Mouse (Mus musculus) liver, embryonic 11.5 days (tissue): ENCODE data around the gene Thsd4. TPM values are rescaled to one million over a fixed set of nuclear protein-coding genes. Genes with fewer than 3 reads are reported as not detected.

Experiments
- ATAC-seq: fragments of 200-750 bp; cut with Nextera tagmentation; replicated peaks from 2 replicates; pipeline ENCODE4 v1.8.0; 2017; ENCODE audit warnings: moderate number of reproducible peaks, mild to moderate bottlenecking, moderate TSS enrichment, moderate library complexity; ENCODE audit not compliant: low FRiP score
- DNase-seq: peaks from one replicate; pipeline ENCODE4 v3.0.0-alpha.2; 2017; ENCODE audit warnings: low spot score
- H3K27ac ChIP-seq: fragments of 300-500 bp; sonication (generic); 2 replicates; pipeline ENCODE4 v1.5.1; 2014; ENCODE audit warnings: mild to moderate bottlenecking, low read depth, low read length, control low read depth
- H3K27me3 ChIP-seq: fragments of 300-500 bp; sonication (generic); replicated peaks from 2 replicates; pipeline ENCODE4 v1.6.1; 2014; ENCODE audit warnings: low read length, mixed read lengths; ENCODE audit not compliant: control insufficient read depth, insufficient read depth
- H3K36me3 ChIP-seq: fragments of 300-500 bp; sonication (generic); 2 replicates; pipeline ENCODE4 v1.6.1; 2014; ENCODE audit warnings: mild to moderate bottlenecking, low read length, moderate library complexity, mixed read lengths; ENCODE audit not compliant: control insufficient read depth, insufficient read depth
- H3K4me1 ChIP-seq: fragments of 300-500 bp; sonication (generic); replicated peaks from 2 replicates; pipeline ENCODE4 v1.6.1; 2014; ENCODE audit warnings: low read length, mixed read lengths; ENCODE audit not compliant: control insufficient read depth, insufficient read depth
- H3K4me2 ChIP-seq: fragments of 300-500 bp; sonication (generic); 2 replicates; pipeline ENCODE4 v1.6.1; 2014; ENCODE audit warnings: mild to moderate bottlenecking, control low read depth, moderate library complexity
- H3K4me3 ChIP-seq: fragments of 300-500 bp; sonication (generic); 2 replicates; pipeline ENCODE4 v1.5.1; 2014; ENCODE audit warnings: low read depth, low read length, control low read depth
- H3K9ac ChIP-seq: fragments of 300-500 bp; sonication (generic); 2 replicates; pipeline ENCODE4 v1.6.1; 2014; ENCODE audit warnings: low read depth, low read length, control low read depth
- H3K9me3 ChIP-seq: fragments of 300-500 bp; sonication (generic); 2 replicates; pipeline ENCODE4 v1.6.1; 2016; ENCODE audit warnings: low read length, inconsistent platforms, mixed read lengths; ENCODE audit not compliant: control insufficient read depth
- WGBS: fragments of 180-500 bp; shearing (Covaris S2); extraction: QIAGEN DNeasy Blood & Tissue Kit; methylation state at CpG from one replicate; pipeline ENCODE4 v1.1.7; 2014; 5-methylcytosine and 5-hydroxymethylcytosine counted together
- polyA plus RNA-seq: library from polyadenylated mRNA; unstranded; fragments of >200 nt; fragmentation: Nextera tagmentation; extraction: Ambion mirVana; gene quantifications from 2 replicates; pipeline ENCODE4 v1.2.1, GENCODE M21; 2014

Thsd4 gene
- polyA plus RNA-seq, 1 experiment from 2014 or later, result 6.8 TPM

GRCm38 (mm10) chr9:60115711-60116247, 406.1 kb downstream of the Thsd4 start:
- Histone ChIP-seq H3K9ac (no peak overlapping the region), H3K4me1 (no peaks in the 10 kb centered on the region), H3K4me3 (no peak overlapping the region), H3K27ac (no peak overlapping the region), H3K9me3 (no peaks in the 10 kb centered on the region), H3K27me3 (no peaks in the 10 kb centered on the region), H3K36me3 (no peaks in the 10 kb centered on the region), H3K4me2 (no peak overlapping the region)
- ATAC-seq, result no peak
- 71% methylated on average over 6 of the region's 6 CpGs for WGBS
- no peak for DNase-seq

- H3K4me1 ChIP-seq, result no peaks in the 10 kb centered on the region
- H3K9ac ChIP-seq, result no peak overlapping the region
- H3K36me3 ChIP-seq, result no peaks in the 10 kb centered on the region
- WGBS, result 86% methylated on average over 9 of the region's 9 CpGs
- H3K4me2 ChIP-seq, result no peak overlapping the region
- no peak overlapping the region for H3K4me3 ChIP-seq
- no peak for ATAC-seq
- H3K9me3 ChIP-seq, result no peaks in the 10 kb centered on the region
- no peaks in the 10 kb centered on the region for H3K27me3 ChIP-seq
- DNase-seq, result no peak
- H3K27ac ChIP-seq, result no peak overlapping the region
Measured at GRCm38 (mm10) chr9:60115306-60115705, 406.5 kb downstream of the Thsd4 start.

GRCm38 (mm10) chr9:60110200-60110599, 411.6 kb downstream of the Thsd4 start:
- ATAC-seq, result no peak
- H3K27ac ChIP-seq, result no peak overlapping the region
- H3K27me3 ChIP-seq, result no peaks in the 10 kb centered on the region
- 76% methylated on average over 5 of the region's 5 CpGs for WGBS
- no peaks in the 10 kb centered on the region for H3K9me3 ChIP-seq
- H3K36me3 ChIP-seq, result no peaks in the 10 kb centered on the region
- H3K4me3 ChIP-seq, result no peak overlapping the region
- H3K4me2 ChIP-seq, result no peak overlapping the region
- DNase-seq, result no peak
- H3K4me1 ChIP-seq, result no peaks in the 10 kb centered on the region
- no peak overlapping the region for H3K9ac ChIP-seq

GRCm38 (mm10) chr9:60106683-60107082, 415.2 kb downstream of the Thsd4 start:
- Histone ChIP-seq H3K9me3 (no peaks in the 10 kb centered on the region), H3K9ac (no peak overlapping the region), H3K4me2 (no peak overlapping the region), H3K4me1 (no peaks in the 10 kb centered on the region), H3K36me3 (no peaks in the 10 kb centered on the region), H3K27me3 (no peaks in the 10 kb centered on the region), H3K27ac (no peak overlapping the region), H3K4me3 (no peak overlapping the region)
- ATAC-seq (no peak), DNase-seq (no peak)
- 89% methylated on average over 6 of the region's 6 CpGs for WGBS

GRCm38 (mm10) chr9:60106106-60106505, 415.7 kb downstream of the Thsd4 start:
- Histone ChIP-seq H3K27ac (no peak overlapping the region), H3K4me3 (no peak overlapping the region), H3K36me3 (no peaks in the 10 kb centered on the region), H3K9me3 (no peaks in the 10 kb centered on the region), H3K27me3 (no peaks in the 10 kb centered on the region), H3K4me1 (no peaks in the 10 kb centered on the region), H3K4me2 (no peak overlapping the region), H3K9ac (no peak overlapping the region)
- no peak for DNase-seq
- 50% methylated on average over 1 of the region's 1 CpGs for WGBS
- ATAC-seq, result no peak

- H3K9ac ChIP-seq, result no peak overlapping the region
- no peaks in the 10 kb centered on the region for H3K27me3 ChIP-seq
- no peaks in the 10 kb centered on the region for H3K9me3 ChIP-seq
- DNase-seq, result no peak
- no peaks in the 10 kb centered on the region for H3K36me3 ChIP-seq
- H3K27ac ChIP-seq, result no peak overlapping the region
- no peaks in the 10 kb centered on the region for H3K4me1 ChIP-seq
- 75% methylated on average over 1 of the region's 1 CpGs for WGBS
- no peak for ATAC-seq
- no peak overlapping the region for H3K4me3 ChIP-seq
- H3K4me2 ChIP-seq, result no peak overlapping the region
Measured at GRCm38 (mm10) chr9:60094211-60094610, 427.6 kb downstream of the Thsd4 start.

- DNase-seq (no peak), ATAC-seq (no peak)
- no peaks in the 10 kb centered on the region for H3K27me3 ChIP-seq
- H3K4me2 ChIP-seq, result no peak overlapping the region
- H3K4me1 ChIP-seq, result no peaks in the 10 kb centered on the region
- no peak overlapping the region for H3K27ac ChIP-seq
- no peaks in the 10 kb centered on the region for H3K9me3 ChIP-seq
- H3K36me3 ChIP-seq, result no peaks in the 10 kb centered on the region
- no peak overlapping the region for H3K4me3 ChIP-seq
- no peak overlapping the region for H3K9ac ChIP-seq
- 73% methylated on average over 5 of the region's 5 CpGs for whole genome bisulfite sequencing
Measured at GRCm38 (mm10) chr9:60092428-60092827, 429.4 kb downstream of the Thsd4 start.

- H3K4me1 ChIP-seq, result no peaks in the 10 kb centered on the region
- H3K4me2 ChIP-seq, result no peak overlapping the region
- no peak for DNase-seq
- H3K36me3 ChIP-seq, result no peaks in the 10 kb centered on the region
- no peaks in the 10 kb centered on the region for H3K9me3 ChIP-seq
- H3K27ac ChIP-seq, result no peak overlapping the region
- no peak overlapping the region for H3K9ac ChIP-seq
- H3K4me3 ChIP-seq, result no peak overlapping the region
- WGBS, result 87% methylated on average over 4 of the region's 4 CpGs
- no peak for ATAC-seq
- H3K27me3 ChIP-seq, result no peaks in the 10 kb centered on the region
Measured at GRCm38 (mm10) chr9:60089441-60089840, 432.4 kb downstream of the Thsd4 start.

GRCm38 (mm10) chr9:60088101-60088500, 433.7 kb downstream of the Thsd4 start:
- ATAC-seq, result no peak
- 38% methylated on average over 5 of the region's 5 CpGs for WGBS

More at GRCm38 (mm10) chr9:60088101-60088500, 433.7 kb downstream of the Thsd4 start:
- H3K27me3 ChIP-seq, result no peaks in the 10 kb centered on the region
- no peaks in the 10 kb centered on the region for H3K36me3 ChIP-seq
- no peak for DNase-seq
- no peaks in the 10 kb centered on the region for H3K9me3 ChIP-seq
- no peak overlapping the region for H3K9ac ChIP-seq
- no peak overlapping the region for H3K4me2 ChIP-seq
- no peak overlapping the region for H3K27ac ChIP-seq
- H3K4me3 ChIP-seq, result no peak overlapping the region
- H3K4me1 ChIP-seq, result no peaks in the 10 kb centered on the region
